Mouse (Mus musculus) limb, embryonic 14.5 days (tissue): ENCODE results near the gene Tmem267. TPM values are rescaled to one million over a fixed set of nuclear protein-coding genes. Genes with fewer than 3 reads are reported as not detected.
A peak's percentile ranks its signal among the peaks of the same experiment; 100 is the strongest.
"Not testable (repeated sequence)": the region's sequence is repeated elsewhere in the genome, so short reads cannot be mapped to it uniquely, and the experiment has no call there.

ENCODE experiments used
- ATAC-seq: fragments of 200-750 bp; cut with Nextera tagmentation; 2 replicates; pipeline ENCODE4 v1.8.0; 2017; ENCODE audit warnings: low read depth, moderate number of reproducible peaks, moderate TSS enrichment; ENCODE audit not compliant: low FRiP score
- DNase-seq: peaks from one replicate; pipeline ENCODE4 v3.0.0-alpha.2; 2015; ENCODE audit warnings: low spot score
- H3K27ac ChIP-seq: fragments of 300-500 bp; sonication (generic); replicated peaks from 2 replicates; pipeline ENCODE4 v1.5.1; 2014; ENCODE audit warnings: low read depth, mild to moderate bottlenecking, low read length, moderate library complexity, mixed read lengths
- H3K27me3 ChIP-seq: fragments of 300-500 bp; sonication (generic); 2 replicates; pipeline ENCODE4 v1.6.1; 2014; ENCODE audit warnings: low read length, mixed read lengths; ENCODE audit not compliant: control insufficient read depth, insufficient read depth
- H3K36me3 ChIP-seq: fragments of 300-500 bp; sonication (generic); 2 replicates; pipeline ENCODE4 v1.6.1; 2014; ENCODE audit warnings: mild to moderate bottlenecking, low read length, moderate library complexity, mixed read lengths; ENCODE audit not compliant: control insufficient read depth, insufficient read depth
- H3K4me1 ChIP-seq: fragments of 300-500 bp; sonication (generic); 2 replicates; pipeline ENCODE4 v1.6.1; 2014; ENCODE audit warnings: antibody characterized with exemption, low read length, mixed read lengths; ENCODE audit not compliant: control insufficient read depth, insufficient read depth
- H3K4me2 ChIP-seq: fragments of 300-500 bp; sonication (generic); replicated peaks from 2 replicates; pipeline ENCODE4 v1.6.1; 2014; ENCODE audit warnings: low read depth, mild to moderate bottlenecking, low read length, moderate library complexity; ENCODE audit not compliant: severe bottlenecking
- H3K4me3 ChIP-seq: fragments of 300-500 bp; sonication (generic); replicated peaks from 2 replicates; pipeline ENCODE4 v1.5.1; 2014; ENCODE audit warnings: low read length
- H3K9ac ChIP-seq: fragments of 300-500 bp; sonication (generic); 2 replicates; pipeline ENCODE4 v1.6.1; 2014; ENCODE audit warnings: mild to moderate bottlenecking, low read depth, low read length, moderate library complexity; ENCODE audit not compliant: severe bottlenecking
- H3K9me3 ChIP-seq: fragments of 300-500 bp; sonication (generic); 2 replicates; pipeline ENCODE4 v1.6.1; 2016; ENCODE audit warnings: low read length; ENCODE audit not compliant: control insufficient read depth
- POLR2A ChIP-seq: fragments of 200-500 bp; IDR thresholded peaks from 2 replicates; pipeline ENCODE4 v1.8.0; 2012; ENCODE audit warnings: inconsistent platforms, mild to moderate bottlenecking, moderate library complexity, borderline replicate concordance; ENCODE audit not compliant: insufficient read depth, insufficient read length; ENCODE audit errors: extremely low read depth
- WGBS: fragments of 180-500 bp; shearing (Covaris S2); extraction: QIAGEN DNeasy Blood & Tissue Kit; methylation state at CpG from one replicate; pipeline ENCODE4 v1.1.7; 2014; 5-methylcytosine and 5-hydroxymethylcytosine counted together
- polyA plus RNA-seq, 2 experiments: library from polyadenylated mRNA; depleted of rRNA in 1 of 2; stranded (reverse) in 1 of 2; unstranded in 1 of 2; fragments of >200 nt; fragmentation: Nextera tagmentation in 1 of 2; extraction: Ambion mirVana in 1 of 2; gene quantifications; 2 replicates each; pipeline versions ENCODE4 v1.2.1 to v1.2.3; 2012 to 2014

Tmem267 gene
- polyA plus RNA-seq, 2 experiments, result 2.0 to 7.2 TPM

GRCm38 (mm10) chr13:119461900-119462595 lies 25.8 kb upstream of the Tmem267 start:
- no peak for TF ChIP-seq POLR2A
- Histone ChIP-seq H3K9ac (peak overlapping the region; percentile 78), H3K9me3 (no peaks in the 10 kb centered on the region), H3K36me3 (peaks cover 29% of the 10 kb centered on the region), H3K27me3 (no peaks in the 10 kb centered on the region), H3K4me2 (peak overlapping the region; percentile 55), H3K27ac (peak overlapping the region; percentile 71), H3K4me1 (peaks cover 9% of the 10 kb centered on the region), H3K4me3 (peak overlapping the region; percentile 83)
- 2% methylated on average over 10 of the region's 10 CpGs for WGBS
- DNase-seq (no peak), ATAC-seq (peak; percentile 44)

- peaks cover 9% of the 10 kb centered on the region for H3K4me1 ChIP-seq
- peak within 1 kb of the TSS; percentile 71 for H3K27ac ChIP-seq
- ATAC-seq, result peak; percentile 96
These were observed 25.0 kb upstream of the Tmem267 start, which contains the start of gene 4833420G17Rik for GRCm38 (mm10) chr13:119462596-119463560. TSS of gene 4833420G17Rik (plus strand) at chr13:119462768.

GRCm38 (mm10) chr13:119476631-119477030 lies 11.2 kb upstream of the Tmem267 start:
- DNase-seq (no peak), ATAC-seq (no peak)
- TF ChIP-seq POLR2A, result no peak
- Histone ChIP-seq H3K9me3 (no peaks in the 10 kb centered on the region), H3K4me3 (no peak overlapping the region), H3K36me3 (peaks cover 76% of the 10 kb centered on the region), H3K9ac (no peak overlapping the region), H3K4me2 (no peak overlapping the region), H3K4me1 (no peaks in the 10 kb centered on the region), H3K27ac (no peak overlapping the region), H3K27me3 (no peaks in the 10 kb centered on the region)
- WGBS, result 94% methylated on average over 9 of the region's 9 CpGs

More at GRCm38 (mm10) chr13:119462596-119463560, 25.0 kb upstream of the Tmem267 start, which contains the start of gene 4833420G17Rik:
- Histone ChIP-seq H3K36me3 (peaks cover 35% of the 10 kb centered on the region), H3K4me3 (peak within 1 kb of the TSS; percentile 83), H3K4me2 (peak within 1 kb of the TSS; percentile 81), H3K9me3 (no peaks in the 10 kb centered on the region), H3K9ac (peak within 1 kb of the TSS; percentile 78), H3K27me3 (no peaks in the 10 kb centered on the region)
- peak; percentile 96 for DNase-seq
- WGBS, result 2% methylated on average over 57 of the region's 57 CpGs
- peak; percentile 94; the same call in 1 of the 2 replicates for TF ChIP-seq POLR2A

GRCm38 (mm10) chr13:119477789-119478188 lies 10.1 kb upstream of the Tmem267 start:
- ATAC-seq, result no peak
- no peak for TF ChIP-seq POLR2A
- no peak for DNase-seq
- 95% methylated on average over 2 of the region's 2 CpGs for WGBS
- Histone ChIP-seq H3K27me3 (no peaks in the 10 kb centered on the region), H3K9me3 (no peaks in the 10 kb centered on the region), H3K36me3 (peaks cover 74% of the 10 kb centered on the region), H3K4me3 (no peak overlapping the region), H3K9ac (no peak overlapping the region), H3K4me2 (no peak overlapping the region), H3K4me1 (no peaks in the 10 kb centered on the region), H3K27ac (no peak overlapping the region)

GRCm38 (mm10) chr13:119487354-119487753 lies 485 bp upstream of the Tmem267 start:
- Histone ChIP-seq H3K4me2 (no peak overlapping the region), H3K27ac (no peak overlapping the region), H3K36me3 (peaks cover 41% of the 10 kb centered on the region), H3K27me3 (no peaks in the 10 kb centered on the region), H3K4me1 (no peaks in the 10 kb centered on the region), H3K9ac (no peak overlapping the region), H3K9me3 (peaks cover 5% of the 10 kb centered on the region), H3K4me3 (no peak overlapping the region)
- no peak for TF ChIP-seq POLR2A
- WGBS, result 43% methylated on average over 7 of the region's 7 CpGs
- no peak for ATAC-seq
- DNase-seq, result no peak

DNA sequence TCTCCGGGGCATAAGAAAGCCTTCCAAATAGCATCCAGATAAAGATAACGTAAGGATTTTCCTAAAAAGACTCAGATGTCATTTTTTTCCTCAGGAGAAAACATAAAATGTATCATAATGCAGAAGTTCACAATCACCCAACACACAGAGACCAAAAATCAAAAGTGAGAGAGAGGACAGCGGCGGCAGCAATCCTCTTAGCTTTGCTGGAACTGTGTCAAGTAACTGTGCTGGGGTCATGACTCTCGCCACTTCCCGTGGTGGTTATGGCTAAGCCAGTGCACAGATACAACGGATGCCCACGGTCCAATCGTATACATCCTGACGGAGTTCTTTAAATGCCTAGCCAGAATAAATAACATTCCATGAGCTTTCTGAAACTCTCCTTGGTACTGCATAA lies 4.2 kb downstream of the Tmem267 start:
- not testable (repeated sequence) for H3K9me3 ChIP-seq, H3K36me3 ChIP-seq, H3K4me2 ChIP-seq, H3K4me1 ChIP-seq, H3K9ac ChIP-seq, ATAC-seq, H3K27ac ChIP-seq, DNase-seq, H3K27me3 ChIP-seq, H3K4me3 ChIP-seq
- 93% methylated on average over 10 of the region's 10 CpGs for WGBS

DNA sequence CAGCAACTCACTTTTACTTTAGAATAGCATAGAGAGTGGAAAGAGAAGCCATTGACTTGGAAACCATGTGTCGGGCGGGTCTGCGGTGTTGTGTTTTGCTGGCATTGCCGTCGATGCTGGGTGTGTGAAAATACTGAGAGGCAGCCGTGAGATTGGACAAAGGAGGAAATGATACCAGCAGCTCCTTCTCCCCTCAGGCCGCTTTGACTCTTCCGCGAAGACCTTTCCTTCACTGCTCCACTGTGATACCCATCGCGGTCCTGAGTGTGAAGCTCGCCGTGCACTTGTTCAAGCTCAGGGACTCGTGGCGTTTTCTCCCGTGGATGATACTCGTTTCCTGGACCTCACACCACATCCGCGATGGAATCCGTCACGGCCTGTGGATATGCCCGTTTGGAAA lies 7.1 kb downstream of the Tmem267 start:
- ATAC-seq, H3K9me3 ChIP-seq, H3K4me3 ChIP-seq, H3K27ac ChIP-seq, DNase-seq, H3K27me3 ChIP-seq, H3K36me3 ChIP-seq, H3K9ac ChIP-seq, H3K4me1 ChIP-seq, H3K4me2 ChIP-seq: not testable (repeated sequence)
- 92% methylated on average over 9 of the region's 22 CpGs for WGBS
